Mouse (Mus musculus) hindbrain, embryonic 14.5 days (tissue): Measurements from ENCODE around the gene Tmem132c. TPM values are rescaled to one million over a fixed set of nuclear protein-coding genes. Genes with fewer than 3 reads are reported as not detected.

Experiments
- ATAC-seq: fragments of 200-750 bp; cut with Nextera tagmentation; 2 replicates; pipeline ENCODE4 v1.8.0; 2017; ENCODE audit warnings: moderate number of reproducible peaks, mild to moderate bottlenecking, moderate TSS enrichment, moderate library complexity; ENCODE audit not compliant: low FRiP score
- DNase-seq: peaks from one replicate; pipeline ENCODE4 v3.0.0-alpha.2; 2015; ENCODE audit warnings: low spot score
- H3K27ac ChIP-seq: fragments of 300-500 bp; sonication (generic); 2 replicates; pipeline ENCODE4 v1.5.1; 2014; ENCODE audit warnings: mild to moderate bottlenecking, moderate library complexity
- H3K27me3 ChIP-seq: fragments of 300-500 bp; sonication (generic); 2 replicates; pipeline ENCODE4 v1.6.1; 2014; ENCODE audit warnings: mild to moderate bottlenecking, low read length, mixed read lengths; ENCODE audit not compliant: control insufficient read depth, insufficient read depth
- H3K36me3 ChIP-seq: fragments of 300-500 bp; sonication (generic); replicated peaks from 2 replicates; pipeline ENCODE4 v1.6.1; 2014; ENCODE audit not compliant: control insufficient read depth, insufficient read depth
- H3K4me1 ChIP-seq: fragments of 300-500 bp; sonication (generic); replicated peaks from 2 replicates; pipeline ENCODE4 v1.6.1; 2014; ENCODE audit warnings: antibody characterized with exemption, low read length, mixed read lengths; ENCODE audit not compliant: control insufficient read depth, insufficient read depth
- H3K4me2 ChIP-seq: fragments of 300-500 bp; sonication (generic); replicated peaks from 2 replicates; pipeline ENCODE4 v1.6.1; 2014; ENCODE audit warnings: mild to moderate bottlenecking, moderate library complexity
- H3K4me3 ChIP-seq: fragments of 300-500 bp; sonication (generic); replicated peaks from 2 replicates; pipeline ENCODE4 v1.5.1; 2014; ENCODE audit warnings: mild to moderate bottlenecking, low read length
- H3K9ac ChIP-seq: fragments of 300-500 bp; sonication (generic); 2 replicates; pipeline ENCODE4 v1.6.1; 2014
- H3K9me3 ChIP-seq: fragments of 300-500 bp; sonication (generic); 2 replicates; pipeline ENCODE4 v1.6.1; 2016; ENCODE audit warnings: low read length; ENCODE audit not compliant: control insufficient read depth
- WGBS: fragments of 180-500 bp; shearing (Covaris S2); extraction: QIAGEN DNeasy Blood & Tissue Kit; methylation state at CpG from one replicate; pipeline ENCODE4 v1.1.7; 2014; 5-methylcytosine and 5-hydroxymethylcytosine counted together
- polyA plus RNA-seq: library from polyadenylated mRNA; unstranded; fragments of >200 nt; fragmentation: Nextera tagmentation; extraction: Ambion mirVana; gene quantifications from 2 replicates; pipeline ENCODE4 v1.2.1, GENCODE M21; 2014

Gene Tmem132c
- 15.1 and 15.6 TPM in 2 replicates for polyA plus RNA-seq

GRCm38 (mm10) chr5:127241136-127241924 is at the start of gene Tmem132c:
TSS of gene Tmem132c (plus strand) at chr5:127241808.
- peak; percentile 85 for ATAC-seq

GRCm38 (mm10) chr5:127191881-127192280 is 49.7 kb upstream of the Tmem132c start:
- WGBS, result 38% methylated on average over 5 of the region's 5 CpGs

More at GRCm38 (mm10) chr5:127241136-127241924, at the start of gene Tmem132c:
- Histone ChIP-seq H3K9ac (peak within 1 kb of the TSS; percentile 61), H3K9me3 (no peaks in the 10 kb centered on the region), H3K4me3 (peak within 1 kb of the TSS; percentile 57), H3K27me3 (peaks cover 39% of the 10 kb centered on the region), H3K4me2 (peak within 1 kb of the TSS; percentile 64), H3K36me3 (no peaks in the 10 kb centered on the region), H3K4me1 (no peaks in the 10 kb centered on the region), H3K27ac (no peak within 1 kb of the TSS)
- WGBS, result under 1% methylated on average over 57 of the region's 58 CpGs
- DNase-seq, result peak; percentile 69

GRCm38 (mm10) chr5:127198850-127199249 is 42.8 kb upstream of the Tmem132c start:
- 65% methylated on average over 4 of the region's 4 CpGs for WGBS

More at GRCm38 (mm10) chr5:127191881-127192280, 49.7 kb upstream of the Tmem132c start:
- Histone ChIP-seq H3K4me3 (no peak overlapping the region), H3K9ac (no peak overlapping the region), H3K27ac (no peak overlapping the region), H3K9me3 (no peaks in the 10 kb centered on the region), H3K27me3 (no peaks in the 10 kb centered on the region), H3K4me1 (no peaks in the 10 kb centered on the region), H3K36me3 (no peaks in the 10 kb centered on the region), H3K4me2 (no peak overlapping the region)
- DNase-seq (peak; percentile 65), ATAC-seq (no peak)

GRCm38 (mm10) chr5:127204881-127205280 is 36.7 kb upstream of the Tmem132c start:
- WGBS, result 89% methylated on average over 8 of the region's 8 CpGs
- 0 out of 2 replicates have a peak, but pooled peaks cover 3% of the 10 kb centered on the region for H3K9me3 ChIP-seq
- no peak overlapping the region for H3K9ac ChIP-seq
- no peak overlapping the region for H3K4me2 ChIP-seq
- no peak overlapping the region for H3K27ac ChIP-seq
- no peak overlapping the region for H3K4me3 ChIP-seq
- ATAC-seq (no peak), DNase-seq (no peak)
- no peaks in the 10 kb centered on the region for H3K36me3 ChIP-seq
- H3K4me1 ChIP-seq, result no peaks in the 10 kb centered on the region
- H3K27me3 ChIP-seq, result no peaks in the 10 kb centered on the region

More at GRCm38 (mm10) chr5:127198850-127199249, 42.8 kb upstream of the Tmem132c start:
- Histone ChIP-seq H3K9me3 (no peaks in the 10 kb centered on the region), H3K36me3 (no peaks in the 10 kb centered on the region), H3K9ac (no peak overlapping the region), H3K4me1 (no peaks in the 10 kb centered on the region), H3K27me3 (no peaks in the 10 kb centered on the region), H3K4me3 (no peak overlapping the region), H3K4me2 (no peak overlapping the region), H3K27ac (no peak overlapping the region)
- DNase-seq (no peak), ATAC-seq (no peak)

- no peak overlapping the region for H3K4me2 ChIP-seq
- no peak for DNase-seq
These were observed 25.2 kb upstream of the Tmem132c start for GRCm38 (mm10) chr5:127216389-127216788.

GRCm38 (mm10) chr5:127217725-127218124 is 23.9 kb upstream of the Tmem132c start:
- H3K9ac ChIP-seq, result no peak overlapping the region
- 71% methylated on average over 6 of the region's 6 CpGs for WGBS
- no peak overlapping the region for H3K4me3 ChIP-seq
- H3K36me3 ChIP-seq, result no peaks in the 10 kb centered on the region
- DNase-seq (no peak), ATAC-seq (no peak)
- H3K27ac ChIP-seq, result no peak overlapping the region
- peaks cover 4% of the 10 kb centered on the region; the same call in 1 of the 2 replicates for H3K9me3 ChIP-seq
- no peaks in the 10 kb centered on the region for H3K4me1 ChIP-seq
- H3K4me2 ChIP-seq, result no peak overlapping the region
- no peaks in the 10 kb centered on the region for H3K27me3 ChIP-seq

More at GRCm38 (mm10) chr5:127216389-127216788, 25.2 kb upstream of the Tmem132c start:
- WGBS, result 14% methylated on average over 3 of the region's 3 CpGs
- ATAC-seq, result no peak
- Histone ChIP-seq H3K36me3 (no peaks in the 10 kb centered on the region), H3K4me1 (no peaks in the 10 kb centered on the region), H3K27me3 (no peaks in the 10 kb centered on the region), H3K9me3 (peaks cover 4% of the 10 kb centered on the region; the same call in 1 of the 2 replicates), H3K27ac (no peak overlapping the region), H3K4me3 (no peak overlapping the region), H3K9ac (no peak overlapping the region)

GRCm38 (mm10) chr5:127227929-127228595 is 13.5 kb upstream of the Tmem132c start:
- Histone ChIP-seq H3K27ac (no peak overlapping the region), H3K4me2 (peak overlapping the region; percentile 44), H3K9ac (no peak overlapping the region; the same call in 1 of the 2 replicates), H3K4me1 (peaks cover 10% of the 10 kb centered on the region), H3K36me3 (no peaks in the 10 kb centered on the region), H3K4me3 (no peak overlapping the region), H3K27me3 (no peaks in the 10 kb centered on the region), H3K9me3 (no peaks in the 10 kb centered on the region)
- ATAC-seq, result no peak
- no peak for DNase-seq
- WGBS, result 3% methylated on average over 14 of the region's 14 CpGs

GRCm38 (mm10) chr5:127234715-127235114 is 6.9 kb upstream of the Tmem132c start:
- peak overlapping the region; percentile 28 for H3K4me2 ChIP-seq
- WGBS, result 2% methylated on average over 7 of the region's 7 CpGs
- peak overlapping the region; percentile 68 for H3K27ac ChIP-seq
- no peaks in the 10 kb centered on the region for H3K9me3 ChIP-seq
- peaks cover 5% of the 10 kb centered on the region; the same call in 1 of the 2 replicates for H3K4me1 ChIP-seq
- H3K36me3 ChIP-seq, result no peaks in the 10 kb centered on the region
- H3K9ac ChIP-seq, result 0 out of 2 replicates have a peak overlapping the region, but pooled peaks have one; percentile 22
- ATAC-seq (peak; percentile 73; the same call in 1 of the 2 replicates), DNase-seq (peak; percentile 85)
- H3K4me3 ChIP-seq, result no peak overlapping the region
- 0 out of 2 replicates have a peak, but pooled peaks cover 12% of the 10 kb centered on the region for H3K27me3 ChIP-seq

GRCm38 (mm10) chr5:127235203-127235602 is 6.4 kb upstream of the Tmem132c start:
- no peak overlapping the region for H3K27ac ChIP-seq
- no peaks in the 10 kb centered on the region for H3K36me3 ChIP-seq
- no peak overlapping the region for H3K9ac ChIP-seq
- H3K4me2 ChIP-seq, result peak overlapping the region; percentile 26
- peaks cover 5% of the 10 kb centered on the region; the same call in 1 of the 2 replicates for H3K4me1 ChIP-seq
- DNase-seq (peak; percentile 86), ATAC-seq (peak; percentile 65)
- WGBS, result 2% methylated on average over 11 of the region's 11 CpGs
- 0 out of 2 replicates have a peak, but pooled peaks cover 12% of the 10 kb centered on the region for H3K27me3 ChIP-seq
- no peak overlapping the region for H3K4me3 ChIP-seq
- no peaks in the 10 kb centered on the region for H3K9me3 ChIP-seq
